Mouse (Mus musculus) CH12F3 (cell line): ENCODE measurements around the gene Tvp23a.

Experiments used
- in situ Hi-C: fragments of 300-500 bp; cut with MboI; formaldehyde crosslinking; loops from 2 replicates; pipeline ENCODE4 v1.14.3; 2020; ENCODE audit warnings: low sequenced_read_pairs

The Tvp23a gene

GRCm38 (mm10) chr16:10447264-10447594 is at the start of gene Tvp23a:
Gene Tvp23a (minus strand): TSS chr16:10447362.
- in situ Hi-C loops = no loop called here

- in situ Hi-C loops = no loop called here
Measured at GRCm38 (mm10) chr16:10495824-10496298, 48.7 kb upstream of the Tvp23a start.

GRCm38 (mm10) chr16:10492587-10492986 is 45.4 kb upstream of the Tvp23a start:
- in situ Hi-C loops = no loop called here

- in situ Hi-C loops = no loop called here
Measured at GRCm38 (mm10) chr16:10491716-10492115, 44.6 kb upstream of the Tvp23a start.

- in situ Hi-C loops = no loop called here
Measured at GRCm38 (mm10) chr16:10490503-10491150, 43.5 kb upstream of the Tvp23a start.

GRCm38 (mm10) chr16:10489904-10490457 is 42.8 kb upstream of the Tvp23a start:
- in situ Hi-C loops = no loop called here

GRCm38 (mm10) chr16:10489483-10489882 is 42.3 kb upstream of the Tvp23a start:
- in situ Hi-C loops = no loop called here

GRCm38 (mm10) chr16:10488769-10489481 is 41.8 kb upstream of the Tvp23a start:
- in situ Hi-C loops = no loop called here

GRCm38 (mm10) chr16:10487895-10488493 is 40.8 kb upstream of the Tvp23a start:
- in situ Hi-C loops = no loop called here

GRCm38 (mm10) chr16:10486993-10487392 is 39.8 kb upstream of the Tvp23a start:
- in situ Hi-C loops = no loop called here

- in situ Hi-C loops = no loop called here
Measured at GRCm38 (mm10) chr16:10482343-10482742, 35.2 kb upstream of the Tvp23a start.

- in situ Hi-C loops = no loop called here
Measured at GRCm38 (mm10) chr16:10479857-10480256, 32.7 kb upstream of the Tvp23a start, which contains the start of gene Ciita. Gene Ciita (plus strand): TSS chr16:10480059.

- in situ Hi-C loops = no loop called here
Measured at GRCm38 (mm10) chr16:10475919-10476318, 28.8 kb upstream of the Tvp23a start.

- in situ Hi-C loops = no loop called here
Measured at GRCm38 (mm10) chr16:10474956-10475355, 27.8 kb upstream of the Tvp23a start.

GRCm38 (mm10) chr16:10471950-10472349 is 24.8 kb upstream of the Tvp23a start:
- in situ Hi-C loops = no loop called here

- in situ Hi-C loops = no loop called here
Measured at GRCm38 (mm10) chr16:10468201-10468600, 21.0 kb upstream of the Tvp23a start.

- in situ Hi-C loops = no loop called here
Measured at GRCm38 (mm10) chr16:10467391-10468107, 20.4 kb upstream of the Tvp23a start.

GRCm38 (mm10) chr16:10465011-10465681 is 18.0 kb upstream of the Tvp23a start:
- in situ Hi-C loops = no loop called here

GRCm38 (mm10) chr16:10461178-10461577 is 14.0 kb upstream of the Tvp23a start:
- in situ Hi-C loops = no loop called here

- in situ Hi-C loops = no loop called here
Measured at GRCm38 (mm10) chr16:10460188-10460587, 13.0 kb upstream of the Tvp23a start.
